Mouse (Mus musculus): ENCODE data around the gene Abca7. TPM values are rescaled to one million over a fixed set of nuclear protein-coding genes. Genes with fewer than 3 reads are reported as not detected.
A peak's percentile ranks its signal among the peaks of the same experiment; 100 is the strongest.
"Not testable (repeated sequence)": the region's sequence is repeated elsewhere in the genome, so short reads cannot be mapped to it uniquely, and the experiment has no call there.

Abca7 gene
- polyA plus RNA-seq, 1 experiment from 2014 or later, result 2.6 TPM

- peaks cover 18% of the 10 kb centered on the region for H3K36me3 ChIP-seq (ENCODE audit: control insufficient read depth, insufficient read depth, low read length)
- 0 out of 2 replicates have a peak, but pooled peaks cover 4% of the 10 kb centered on the region for H3K4me1 ChIP-seq (replicated peaks; ENCODE audit: control insufficient read depth, insufficient read depth)
- peak within 1 kb of the TSS; percentile 74 for H3K4me2 ChIP-seq (replicated peaks; ENCODE audit: low read depth)
- DNase-seq (ENCODE audit: low spot score) (peak; percentile 98), ATAC-seq (ENCODE audit: low FRiP score, low TSS enrichment) (peak; percentile 97)
- H3K27me3 ChIP-seq (ENCODE audit: control insufficient read depth, insufficient read depth, low read length), result no peaks in the 10 kb centered on the region
- H3K9me3 ChIP-seq (ENCODE audit: control insufficient read depth, low read length), result no peaks in the 10 kb centered on the region
- no peak for TF ChIP-seq CTCF (IDR thresholded peaks at IDR 0.05; ENCODE audit: low read depth)
- TF ChIP-seq EP300 (optimal IDR thresholded peaks at IDR 0.05), result peak; percentile 98
- H3K4me3 ChIP-seq (ENCODE audit: low read depth, low read length), result peak within 1 kb of the TSS; percentile 61
- under 1% methylated on average over 40 of the region's 40 CpGs for whole genome bisulfite sequencing
- peak within 1 kb of the TSS; percentile 74 for H3K9ac ChIP-seq (ENCODE audit: low read length)
- H3K27ac ChIP-seq (replicated peaks), result peak within 1 kb of the TSS; percentile 59
These were observed 43.3 kb downstream of the Abca7 start, which contains the start of gene Polr2e for GRCm38 (mm10) chr10:80039559-80039979. Polr2e (minus strand) TSS chr10:80039795.

- H3K36me3 ChIP-seq (ENCODE audit: control insufficient read depth, insufficient read depth, low read length); H3K4me3 ChIP-seq (ENCODE audit: low read depth, low read length); H3K9me3 ChIP-seq (ENCODE audit: control insufficient read depth, low read length); H3K27ac ChIP-seq (replicated peaks); H3K27me3 ChIP-seq (ENCODE audit: control insufficient read depth, insufficient read depth, low read length); H3K4me1 ChIP-seq (replicated peaks; ENCODE audit: control insufficient read depth, insufficient read depth); H3K4me2 ChIP-seq (replicated peaks; ENCODE audit: low read depth); H3K9ac ChIP-seq (ENCODE audit: low read length); ATAC-seq (ENCODE audit: low FRiP score, low TSS enrichment); DNase-seq (ENCODE audit: low spot score): not testable (repeated sequence)
- 90% methylated on average over 7 of the region's 8 CpGs for WGBS
These were observed 45.2 kb downstream of the Abca7 start for GRCm38 (mm10) chr10:80041409-80042060.

GRCm38 (mm10) chr10:80044087-80044486 is 47.8 kb downstream of the Abca7 start:
- DNase-seq (ENCODE audit: low spot score), result no peak
- TF ChIP-seq CTCF (IDR thresholded peaks at IDR 0.05; ENCODE audit: low read depth) (no peak), EP300 (optimal IDR thresholded peaks at IDR 0.05) (no peak)
- H3K4me2 ChIP-seq (replicated peaks; ENCODE audit: low read depth), result no peak overlapping the region
- H3K27ac ChIP-seq (replicated peaks), result no peak overlapping the region
- WGBS, result 66% methylated on average over 4 of the region's 4 CpGs
- no peak overlapping the region for H3K9ac ChIP-seq (ENCODE audit: low read length)
- H3K4me1 ChIP-seq (replicated peaks; ENCODE audit: control insufficient read depth, insufficient read depth), result no peaks in the 10 kb centered on the region
- no peaks in the 10 kb centered on the region for H3K36me3 ChIP-seq (ENCODE audit: control insufficient read depth, insufficient read depth, low read length)
- no peak overlapping the region for H3K4me3 ChIP-seq (ENCODE audit: low read depth, low read length)
- no peak for ATAC-seq (ENCODE audit: low FRiP score, low TSS enrichment)
- H3K27me3 ChIP-seq (ENCODE audit: control insufficient read depth, insufficient read depth, low read length), result no peaks in the 10 kb centered on the region
- no peaks in the 10 kb centered on the region for H3K9me3 ChIP-seq (ENCODE audit: control insufficient read depth, low read length)

- DNase-seq (ENCODE audit: low spot score); ATAC-seq (ENCODE audit: low FRiP score, low TSS enrichment); H3K4me3 ChIP-seq (ENCODE audit: low read depth, low read length); H3K27ac ChIP-seq (replicated peaks); H3K4me1 ChIP-seq (replicated peaks; ENCODE audit: control insufficient read depth, insufficient read depth); H3K27me3 ChIP-seq (ENCODE audit: control insufficient read depth, insufficient read depth, low read length); H3K9ac ChIP-seq (ENCODE audit: low read length); H3K4me2 ChIP-seq (replicated peaks; ENCODE audit: low read depth); H3K36me3 ChIP-seq (ENCODE audit: control insufficient read depth, insufficient read depth, low read length); H3K9me3 ChIP-seq (ENCODE audit: control insufficient read depth, low read length): not testable (repeated sequence)
- WGBS, result 82% methylated on average over 2 of the region's 4 CpGs
These were observed 49.1 kb downstream of the Abca7 start for GRCm38 (mm10) chr10:80045364-80045763.

GRCm38 (mm10) chr10:80045766-80046165 is 49.5 kb downstream of the Abca7 start:
- H3K9me3 ChIP-seq (ENCODE audit: control insufficient read depth, low read length), result no peaks in the 10 kb centered on the region
- H3K4me1 ChIP-seq (replicated peaks; ENCODE audit: control insufficient read depth, insufficient read depth), result no peaks in the 10 kb centered on the region
- 87% methylated on average over 5 of the region's 5 CpGs for WGBS
- no peak overlapping the region for H3K4me3 ChIP-seq (ENCODE audit: low read depth, low read length)
- DNase-seq (ENCODE audit: low spot score) (no peak), ATAC-seq (ENCODE audit: low FRiP score, low TSS enrichment) (no peak)
- H3K9ac ChIP-seq (ENCODE audit: low read length), result no peak overlapping the region
- H3K4me2 ChIP-seq (replicated peaks; ENCODE audit: low read depth), result no peak overlapping the region
- H3K36me3 ChIP-seq (ENCODE audit: control insufficient read depth, insufficient read depth, low read length), result no peaks in the 10 kb centered on the region
- TF ChIP-seq CTCF (IDR thresholded peaks at IDR 0.05; ENCODE audit: low read depth) (no peak), EP300 (optimal IDR thresholded peaks at IDR 0.05) (no peak)
- no peaks in the 10 kb centered on the region for H3K27me3 ChIP-seq (ENCODE audit: control insufficient read depth, insufficient read depth, low read length)
- H3K27ac ChIP-seq (replicated peaks), result no peak overlapping the region

- ATAC-seq (ENCODE audit: low FRiP score, low TSS enrichment) (no peak), DNase-seq (ENCODE audit: low spot score) (no peak)
- Histone ChIP-seq H3K9me3 (ENCODE audit: control insufficient read depth, low read length) (no peaks in the 10 kb centered on the region), H3K4me1 (replicated peaks; ENCODE audit: control insufficient read depth, insufficient read depth) (no peaks in the 10 kb centered on the region; the same call in 1 of the 2 replicates), H3K36me3 (ENCODE audit: control insufficient read depth, insufficient read depth, low read length) (no peaks in the 10 kb centered on the region), H3K9ac (ENCODE audit: low read length) (0 out of 2 replicates have a peak within 1 kb of the TSS, but pooled peaks have one; percentile 8), H3K4me2 (replicated peaks; ENCODE audit: low read depth) (no peak within 1 kb of the TSS), H3K4me3 (ENCODE audit: low read depth, low read length) (no peak within 1 kb of the TSS), H3K27ac (replicated peaks) (no peak within 1 kb of the TSS), H3K27me3 (ENCODE audit: control insufficient read depth, insufficient read depth, low read length) (no peaks in the 10 kb centered on the region)
- TF ChIP-seq EP300 (optimal IDR thresholded peaks at IDR 0.05), result no peak
- no peak for TF ChIP-seq CTCF (IDR thresholded peaks at IDR 0.05; ENCODE audit: low read depth)
- WGBS, result 65% methylated on average over 9 of the region's 9 CpGs
These were observed 50.8 kb downstream of the Abca7 start, which contains the start of gene Gpx4 for GRCm38 (mm10) chr10:80047041-80047565. Gpx4 (plus strand) TSS chr10:80047166.
